Mouse (Mus musculus): ENCODE measurements around the gene Pid1.
"Not testable (repeated sequence)": the region's sequence is repeated elsewhere in the genome, so short reads cannot be mapped to it uniquely, and the experiment has no call there.

Gene Pid1

DNA sequence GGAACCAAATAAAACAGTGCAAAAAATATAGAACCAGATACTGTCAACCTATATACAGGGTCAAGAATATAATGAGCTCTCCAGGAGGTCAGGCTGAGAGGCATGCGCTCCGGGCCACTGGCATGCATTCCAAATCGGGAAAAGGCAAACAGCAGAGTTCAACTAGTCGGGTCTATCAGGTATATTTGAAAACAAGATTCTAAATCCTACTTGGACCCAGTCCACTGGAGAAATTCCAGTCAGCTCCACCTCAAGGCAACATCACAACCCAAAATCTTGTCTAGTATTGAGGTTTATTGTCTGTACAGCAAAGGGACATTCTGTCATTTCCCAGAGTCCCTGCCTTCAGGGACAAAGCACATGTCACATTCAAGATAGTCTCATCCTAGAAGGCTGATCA, 91.0 kb downstream of the Pid1 start:
- in situ Hi-C loops (cut with MboI, MseI): no loop called here

DNA sequence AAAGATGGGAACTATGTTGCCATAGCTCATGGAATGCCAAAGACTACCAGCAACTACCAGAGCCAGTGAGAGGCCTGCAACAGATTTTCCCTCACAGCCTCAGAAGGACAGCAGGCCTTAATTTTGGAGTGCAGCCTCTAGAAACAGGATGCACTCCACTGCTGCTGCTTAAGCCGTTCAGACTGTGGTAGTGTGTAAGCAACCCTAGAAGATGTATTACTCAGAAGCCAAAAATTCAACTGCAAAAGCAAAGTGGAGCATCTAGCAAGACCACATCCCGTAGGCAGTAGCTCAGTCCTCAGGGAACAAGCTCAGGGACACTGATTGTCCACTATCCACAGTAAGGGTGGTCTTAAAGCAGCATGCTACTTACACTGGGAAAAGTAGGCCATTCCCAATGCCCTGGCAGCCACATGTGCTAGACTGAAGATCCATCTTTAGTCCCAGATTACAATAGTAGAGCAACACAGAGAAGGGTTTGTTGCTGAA, 92.2 kb downstream of the Pid1 start:
- in situ Hi-C loops (cut with MboI, MseI): no loop called here

DNA sequence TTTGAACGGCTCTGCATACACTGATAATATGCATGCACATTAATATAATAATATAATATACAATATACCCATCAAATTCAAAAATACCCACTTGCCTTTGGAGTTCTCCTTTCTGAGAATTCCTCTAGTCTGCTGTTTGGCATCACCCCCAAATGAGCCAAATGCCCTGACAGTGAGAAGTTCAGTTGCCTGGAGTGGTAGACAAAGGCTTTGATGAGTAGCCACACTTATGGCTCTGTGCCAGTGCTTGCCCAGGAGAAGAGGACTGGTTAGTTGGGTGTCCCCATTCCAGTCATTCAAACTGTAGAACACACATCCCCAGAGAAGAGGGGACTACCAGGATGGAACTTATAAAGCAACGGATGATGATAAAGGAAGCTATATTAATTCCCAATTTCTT, 106.3 kb downstream of the Pid1 start:
- in situ Hi-C loops (cut with MboI, MseI): loop anchor here (5.0 kb wide), 1 partner anchor 85 kb away; no protein-coding TSS in a partner anchor

DNA sequence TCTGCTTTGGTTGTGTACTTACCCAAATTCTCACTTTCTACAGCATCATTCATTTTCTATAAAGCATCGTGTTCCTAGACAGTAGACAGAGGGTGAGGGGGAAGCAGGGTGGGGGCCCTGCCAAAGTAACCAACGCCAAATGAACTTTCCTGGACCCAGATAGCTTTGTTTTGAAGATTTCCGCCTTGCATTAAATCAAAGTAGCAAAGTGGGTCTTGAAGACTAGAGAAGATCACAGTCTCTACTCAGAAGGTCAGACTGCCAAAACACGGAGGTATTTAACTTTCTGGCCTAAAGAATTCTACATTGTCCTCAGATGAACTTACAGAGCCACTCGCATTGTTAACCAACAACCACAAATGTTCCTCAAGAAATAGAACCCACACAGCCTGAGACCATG, 109.6 kb downstream of the Pid1 start:
- in situ Hi-C loops (cut with MboI, MseI): no loop called here

DNA sequence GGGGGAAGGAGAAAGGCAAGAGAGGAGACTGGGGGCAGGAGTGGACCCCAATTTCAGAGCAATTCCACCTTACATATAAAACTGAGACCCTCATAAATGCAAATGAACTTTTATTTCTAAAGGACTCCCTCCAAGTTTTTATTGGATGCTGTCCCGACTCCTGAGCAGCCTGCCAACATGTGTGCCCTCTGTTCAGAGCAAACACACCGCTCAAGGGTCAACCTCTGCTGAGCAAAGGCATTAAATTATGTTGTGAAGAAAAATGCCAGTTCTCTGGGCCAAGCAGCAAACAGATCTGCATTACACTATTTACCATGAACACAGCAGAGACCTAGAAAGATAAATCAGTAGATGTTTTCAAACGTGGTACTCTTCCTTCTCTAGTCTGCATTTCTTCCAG, 110.1 kb downstream of the Pid1 start:
- in situ Hi-C loops (cut with MboI, MseI): no loop called here

DNA sequence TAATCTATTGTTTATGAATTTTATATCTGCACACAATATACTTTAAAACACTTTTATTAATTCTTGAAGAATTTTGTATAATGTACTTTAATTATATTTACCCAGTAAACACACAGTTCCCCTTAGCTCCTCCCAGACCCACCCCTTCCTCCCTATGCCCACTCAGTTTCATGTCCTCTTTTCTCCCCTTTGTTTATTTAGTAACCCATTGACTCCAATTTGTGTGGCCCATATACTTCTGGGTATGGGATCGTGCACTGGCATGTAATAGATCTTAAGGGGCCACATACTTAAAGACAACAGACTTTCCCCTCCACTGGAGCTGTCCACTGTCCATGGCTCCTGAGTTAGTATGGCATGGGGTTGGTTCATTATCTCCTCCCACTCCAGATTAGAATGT, 112.8 kb downstream of the Pid1 start:
- in situ Hi-C loops (cut with MboI, MseI): no loop called here

DNA sequence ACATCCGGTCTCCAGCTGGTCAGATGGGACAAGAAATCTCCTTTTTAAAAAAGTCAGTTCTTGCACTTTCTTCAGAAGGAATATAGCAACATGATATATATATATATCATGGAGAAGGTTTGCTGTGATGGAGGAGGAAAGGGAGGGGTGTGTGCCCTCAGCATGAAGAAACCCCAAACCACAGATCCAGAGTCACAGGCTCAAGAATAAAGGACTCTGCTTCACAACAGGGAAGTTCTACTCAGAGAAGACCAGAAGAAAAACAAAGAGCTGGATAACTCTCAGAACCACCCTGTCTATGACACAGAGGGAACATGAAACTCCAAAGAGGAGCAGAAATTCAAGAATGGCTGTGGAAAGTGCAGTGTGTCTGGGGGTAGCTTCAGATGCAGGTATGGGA, 113.2 kb downstream of the Pid1 start:
- in situ Hi-C loops (cut with MboI, MseI): no loop called here

DNA sequence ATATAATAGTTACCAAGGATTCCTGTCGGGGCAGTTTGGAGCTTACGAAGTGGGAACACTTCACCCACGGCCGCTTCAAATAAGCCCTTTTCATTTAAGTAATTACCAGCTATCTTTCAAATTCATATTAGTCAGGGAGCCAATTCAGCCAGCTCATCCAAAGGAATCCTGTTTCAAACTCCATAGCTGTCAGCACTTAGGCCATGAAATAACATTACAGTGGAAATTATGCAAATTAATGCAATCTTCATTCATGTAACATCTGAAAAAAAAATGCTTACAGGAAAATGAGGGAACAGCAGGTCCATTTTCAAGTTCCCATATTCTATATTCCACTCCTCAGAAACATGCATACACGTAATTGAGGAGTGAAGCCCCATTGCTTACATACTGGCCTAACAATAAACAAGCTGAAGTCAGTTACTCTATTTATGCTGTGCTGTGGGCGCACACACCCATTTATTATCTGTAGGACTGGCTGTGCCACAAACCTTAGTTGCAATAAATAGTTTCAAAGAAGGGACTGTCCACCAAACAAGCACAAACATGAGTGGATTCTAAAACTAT, 114.1 kb downstream of the Pid1 start:
- in situ Hi-C loops (cut with MboI, MseI): no loop called here

DNA sequence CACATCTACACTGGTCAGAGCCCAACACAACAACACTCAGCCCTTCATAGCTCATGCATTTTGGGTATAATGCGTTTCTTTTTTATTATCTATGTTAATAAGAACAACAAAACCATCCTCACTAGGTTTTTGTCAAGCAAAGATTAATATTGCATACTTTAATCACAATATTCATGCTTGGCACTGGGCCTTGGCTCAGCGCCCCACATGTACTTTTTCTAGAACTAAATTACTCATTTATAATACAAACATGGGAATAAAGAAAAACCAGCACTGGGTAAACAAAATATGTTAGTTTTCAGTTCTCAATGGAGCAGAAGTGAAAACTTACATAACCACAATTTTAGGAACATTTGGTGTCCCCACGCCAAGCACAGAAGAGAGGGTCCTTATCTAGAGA, 116.9 kb downstream of the Pid1 start:
- in situ Hi-C loops (cut with MboI, MseI): no loop called here

DNA sequence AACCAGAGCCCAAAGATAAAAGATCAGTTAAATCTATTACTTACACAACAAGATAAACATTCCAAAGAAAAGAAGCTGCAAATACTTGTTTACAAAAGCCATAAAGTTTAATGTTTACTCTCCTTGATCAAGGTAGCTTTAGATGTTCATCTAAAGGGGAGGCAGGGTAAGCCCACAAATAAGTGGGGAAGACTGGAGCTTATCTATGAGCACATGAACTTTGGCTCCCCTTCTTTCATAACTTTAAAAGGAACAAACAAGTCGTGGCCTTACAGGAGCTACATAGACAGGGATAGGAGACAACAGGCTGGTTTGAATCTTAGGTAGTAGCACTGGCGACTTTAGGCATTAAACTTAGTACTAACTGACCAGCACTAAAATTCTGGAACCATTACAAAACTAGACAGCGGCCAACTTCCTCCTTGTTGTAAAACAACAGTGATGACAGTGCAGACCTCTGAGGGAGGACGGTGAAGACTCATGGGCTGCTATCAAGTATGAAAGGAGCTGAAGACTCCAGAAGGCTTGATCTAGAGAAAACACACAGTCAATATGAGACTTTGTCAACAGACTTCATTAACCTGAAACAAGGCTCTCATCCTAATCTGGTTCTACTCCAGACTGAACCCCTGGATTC, 122.7 kb downstream of the Pid1 start:
- in situ Hi-C loops (cut with MboI, MseI): no loop called here

DNA sequence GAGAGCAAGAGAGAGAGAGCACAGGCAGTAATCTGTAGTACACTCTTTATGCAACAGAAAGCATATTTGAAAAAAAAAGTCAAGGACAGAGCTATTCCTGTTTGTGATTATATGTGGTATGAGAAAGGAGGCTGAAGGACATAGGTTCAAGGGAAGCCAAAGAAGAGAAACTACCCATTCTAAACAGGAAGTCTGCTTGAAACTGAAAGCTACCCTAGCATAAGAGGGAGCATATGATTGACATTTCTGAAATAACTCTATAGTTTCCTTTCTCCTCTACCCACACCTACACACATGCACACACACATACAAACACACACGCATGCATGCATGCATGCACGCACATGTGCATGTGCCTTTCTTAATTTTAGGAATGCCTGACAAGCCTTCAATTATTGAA, 123.8 kb downstream of the Pid1 start:
- in situ Hi-C loops (cut with MboI, MseI): no loop called here

DNA sequence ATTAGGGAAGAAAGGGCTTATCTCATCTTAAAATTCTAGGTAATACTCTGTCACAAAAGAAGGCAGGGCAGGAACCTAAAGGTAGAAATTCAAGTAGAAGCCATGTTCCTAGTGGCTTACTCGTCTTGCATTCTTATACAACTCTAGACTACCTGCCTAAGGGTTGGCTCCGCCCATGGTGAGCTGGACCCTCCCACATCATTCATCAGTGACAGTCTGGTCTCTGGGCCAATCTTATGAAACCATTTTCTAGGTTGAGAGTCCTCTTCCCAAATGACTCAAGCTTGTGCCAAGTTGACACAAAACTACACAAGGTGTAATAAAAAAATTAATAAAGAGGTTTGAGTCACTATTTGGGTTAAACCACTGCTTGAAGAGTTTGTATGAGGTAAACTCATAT, 133.5 kb downstream of the Pid1 start:
- in situ Hi-C loops (cut with MboI, MseI): no loop called here

DNA sequence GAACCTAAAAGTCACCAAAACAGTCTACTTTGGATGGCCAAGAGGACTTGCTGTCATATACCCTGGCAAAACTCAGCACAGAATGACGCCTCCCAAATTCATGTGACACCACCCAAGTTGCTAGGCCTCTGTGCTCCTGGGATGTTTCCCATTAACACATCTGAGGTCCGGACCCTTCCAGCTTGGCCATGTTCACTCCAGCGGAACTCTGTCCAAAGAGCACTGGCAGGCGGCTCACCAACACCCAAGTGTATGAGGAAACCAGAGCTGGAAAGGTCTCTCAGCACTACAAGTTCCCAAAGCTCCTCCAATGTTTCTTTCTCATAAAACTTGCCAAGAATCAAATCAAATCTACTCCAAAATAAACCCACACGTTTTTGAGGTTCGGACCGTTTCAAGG, 138.4 kb downstream of the Pid1 start:
- in situ Hi-C loops (cut with MboI, MseI): no loop called here

DNA sequence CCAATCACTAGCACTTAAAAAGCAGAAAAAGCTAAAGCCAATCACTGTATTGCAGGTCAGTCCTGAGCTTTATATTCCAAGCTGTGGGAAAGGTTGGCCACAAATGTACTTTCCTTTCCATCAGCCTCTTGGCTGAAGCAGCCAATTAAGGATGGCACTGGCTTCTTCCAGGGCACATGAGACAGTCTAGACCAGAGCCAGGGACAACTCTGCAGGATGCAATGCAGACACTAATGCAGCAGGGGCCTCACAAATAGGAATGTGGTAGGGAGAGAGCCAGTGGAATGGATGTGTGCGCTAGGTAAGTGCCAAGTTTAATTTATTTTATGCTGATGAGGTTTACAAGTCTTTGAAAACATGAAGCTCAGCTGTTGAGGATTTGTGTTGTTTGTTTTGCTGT, 141.9 kb downstream of the Pid1 start:
- in situ Hi-C loops (cut with MboI, MseI): no loop called here

DNA sequence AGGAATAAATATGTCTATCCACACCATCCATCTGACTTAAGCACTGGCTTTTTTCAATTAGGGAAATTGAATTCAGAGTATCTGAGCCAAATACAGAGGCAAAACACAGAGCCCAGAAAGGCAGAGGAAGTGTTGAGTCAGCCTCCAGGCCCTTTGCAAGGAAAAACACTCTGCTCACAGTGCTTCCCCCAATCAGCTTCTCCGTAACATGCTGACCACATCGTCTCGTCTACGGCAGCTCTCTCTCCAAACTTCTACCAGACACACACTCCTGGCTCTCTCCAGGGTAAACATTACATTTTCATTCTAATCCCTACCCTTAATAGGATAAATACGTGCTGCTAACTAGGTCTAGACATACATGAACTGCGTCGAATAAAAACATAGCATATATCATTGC, 145.4 kb downstream of the Pid1 start:
- in situ Hi-C loops (cut with MboI, MseI): no loop called here

DNA sequence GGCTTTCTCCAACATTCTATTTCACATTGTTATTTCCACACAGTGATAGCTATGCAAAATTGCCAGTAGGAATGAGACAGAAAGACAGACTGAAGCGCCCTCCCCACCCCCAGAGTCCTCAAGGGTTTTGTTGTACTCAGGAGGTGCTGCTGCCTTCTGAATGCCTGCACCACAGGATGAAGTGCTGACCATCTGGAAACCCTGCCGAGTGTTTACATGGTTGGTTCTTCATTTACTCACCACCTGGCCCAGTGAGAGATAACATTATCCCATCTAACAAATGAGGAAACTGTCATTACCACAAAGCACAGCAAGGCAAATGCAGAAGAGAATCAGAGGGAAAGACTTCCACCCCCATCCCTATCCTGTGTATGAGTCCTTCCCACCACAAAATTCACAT, 146.2 kb downstream of the Pid1 start:
- in situ Hi-C loops (cut with MboI, MseI): no loop called here

DNA sequence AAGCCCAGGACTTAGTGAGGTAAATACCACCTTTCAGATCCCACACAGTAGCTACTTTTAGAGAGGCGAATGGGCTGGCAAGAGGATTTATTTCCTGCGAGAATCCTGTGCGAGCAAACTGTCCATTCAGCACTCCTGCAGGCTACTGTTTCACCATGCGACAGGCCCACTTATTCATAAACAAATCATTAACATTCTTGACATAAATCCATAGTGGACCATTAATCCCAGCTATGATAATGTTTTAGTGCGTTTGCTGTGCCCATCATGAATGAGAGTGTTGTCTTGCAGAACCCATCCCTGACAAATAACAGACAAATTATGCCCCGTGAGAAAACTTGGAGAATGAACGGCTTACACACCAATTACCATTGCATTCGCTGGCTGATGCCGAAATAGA, 152.5 kb downstream of the Pid1 start:
- in situ Hi-C loops (cut with MboI, MseI): no loop called here

DNA sequence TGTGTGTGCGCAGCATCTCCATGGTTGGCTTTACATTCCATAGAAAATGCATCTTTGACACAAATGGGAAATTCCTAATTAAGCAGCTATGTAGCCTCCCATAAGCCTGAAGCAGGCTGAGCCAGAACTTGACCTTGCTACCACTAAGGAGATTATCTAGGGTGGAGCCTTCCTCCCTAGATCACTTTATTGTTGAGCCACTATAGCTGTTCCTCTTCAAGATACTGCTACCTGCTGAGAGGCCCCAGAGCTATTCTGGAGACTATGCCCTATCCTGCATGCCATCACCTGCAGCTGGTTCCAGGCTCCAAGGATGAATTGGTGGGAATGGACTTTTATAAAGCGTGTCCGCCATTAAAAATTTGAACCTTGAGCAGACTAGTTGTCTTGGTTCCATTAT, 158.2 kb downstream of the Pid1 start:
- in situ Hi-C loops (cut with MboI, MseI): not testable (repeated sequence)

DNA sequence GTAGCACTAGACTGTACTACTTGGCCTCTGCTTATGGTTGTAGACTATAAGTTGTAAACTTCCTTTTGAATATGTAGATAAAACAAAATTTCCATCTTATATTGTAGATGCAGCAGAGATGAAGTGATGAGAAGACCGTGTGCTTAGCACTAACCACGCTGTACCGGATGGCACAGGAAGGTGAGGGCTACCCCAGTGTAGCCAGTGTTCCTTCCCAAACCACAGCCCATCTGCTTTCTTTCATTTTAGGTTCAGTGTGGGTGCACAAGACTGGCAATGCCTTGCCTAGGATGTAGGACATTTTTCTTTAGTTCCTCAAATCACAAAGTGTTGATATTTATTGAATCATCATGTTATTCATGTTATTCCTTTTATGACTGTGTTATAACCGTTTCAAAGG, 160.5 kb downstream of the Pid1 start:
- in situ Hi-C loops (cut with MboI, MseI): no loop called here

DNA sequence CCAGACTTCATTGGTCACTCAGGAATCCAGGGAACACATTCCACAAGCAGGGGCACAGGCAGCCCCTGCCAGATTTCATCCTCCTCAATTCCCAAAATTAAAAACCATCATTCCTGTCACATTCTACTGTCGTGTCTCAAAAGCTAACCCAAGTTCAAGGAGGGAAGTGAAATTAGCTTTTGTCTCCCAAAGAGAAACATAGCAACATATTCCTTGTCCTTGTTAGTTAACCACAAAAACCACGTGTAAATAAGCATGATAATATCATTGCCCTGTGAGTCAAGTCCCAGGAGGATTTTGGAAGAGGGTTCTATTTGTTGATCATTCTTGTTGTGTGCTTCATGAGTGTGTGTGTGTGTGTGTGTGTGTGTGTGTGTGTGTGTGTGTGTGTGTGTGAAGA, 164.1 kb downstream of the Pid1 start:
- in situ Hi-C loops (cut with MboI, MseI): no loop called here

DNA sequence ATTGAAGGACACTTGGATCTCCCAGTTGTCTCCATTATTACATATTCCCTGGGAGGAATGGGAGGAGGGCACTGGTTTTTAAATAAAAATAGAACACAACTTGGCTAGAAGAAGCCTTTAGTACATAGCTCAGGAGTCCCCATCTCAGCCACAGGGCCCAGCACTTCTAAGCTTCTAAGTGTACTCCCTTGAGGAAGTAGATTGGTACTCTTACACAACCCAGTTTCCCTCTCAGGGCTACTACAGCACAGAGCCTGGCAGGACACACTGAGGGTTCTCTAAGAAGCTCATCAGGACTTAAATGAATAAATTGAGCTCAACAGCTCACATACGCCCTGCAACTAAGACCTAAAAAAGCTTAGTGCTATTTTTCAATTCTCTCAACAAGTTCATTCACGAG, 165.1 kb downstream of the Pid1 start:
- in situ Hi-C loops (cut with MboI, MseI): no loop called here

DNA sequence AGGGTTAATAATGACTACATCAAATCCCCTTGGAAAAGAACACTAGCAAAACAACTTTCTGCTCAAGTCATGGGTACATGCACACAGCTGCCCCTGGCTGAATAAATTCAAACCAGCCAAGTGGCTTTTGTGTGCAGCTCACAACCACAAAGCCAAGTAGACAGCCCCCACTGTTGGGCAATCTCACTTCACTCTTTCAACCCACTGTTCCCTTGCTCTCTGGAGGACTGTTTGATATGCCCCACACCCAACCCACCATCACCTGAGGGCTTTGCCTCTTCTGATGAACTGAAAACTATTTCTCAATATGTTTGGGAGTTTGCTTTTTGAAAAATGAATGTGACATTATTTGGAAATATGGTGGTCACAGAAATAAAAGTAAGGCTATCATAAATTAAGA, 171.8 kb downstream of the Pid1 start:
- in situ Hi-C loops (cut with MboI, MseI): no loop called here

DNA sequence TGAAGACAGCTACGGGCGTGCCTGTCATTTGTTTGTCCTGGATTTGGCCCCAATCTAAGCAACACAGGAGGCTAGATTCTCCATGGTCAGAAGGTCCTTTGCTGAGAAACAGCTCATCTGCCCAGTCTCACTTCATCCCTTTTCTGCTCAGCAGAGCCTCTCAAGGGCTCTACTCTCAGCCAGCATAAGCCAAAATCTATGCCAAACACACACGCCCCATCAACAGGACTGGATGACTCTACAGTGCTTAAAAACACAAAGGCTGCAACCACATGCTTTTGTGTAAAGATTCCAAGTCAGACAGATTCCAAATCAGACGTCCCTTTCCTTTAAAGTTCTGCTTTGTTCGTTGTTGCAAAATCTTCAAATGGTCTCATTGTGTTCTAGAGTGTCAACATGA, 174.5 kb downstream of the Pid1 start:
- in situ Hi-C loops (cut with MboI, MseI): no loop called here

Measured in T-helper 2 cell (primary cell).